Mouse (Mus musculus): ENCODE measurements at regions not wholly inside any gene's neighbourhood (a gene's known extent, or its start where the extent isn't known, plus 50 kb on each side); places are given as distances from the start of the nearest gene placed in this dataset.
A peak's percentile ranks its signal among the peaks of the same experiment; 100 is the strongest.

- H3K27me3 ChIP-seq (ENCODE audit: control insufficient read depth, insufficient read depth, low read length): no peaks in the 10 kb centered on the region
- WGBS: 71% methylated on average over 4 of the region's 4 CpGs
- no peak overlapping the region for H3K9ac ChIP-seq (replicated peaks; ENCODE audit: low read length)
- DNase-seq (no peak), ATAC-seq (ENCODE audit: low FRiP score, low TSS enrichment) (no peak)
- no peaks in the 10 kb centered on the region for H3K4me1 ChIP-seq (ENCODE audit: control insufficient read depth, insufficient read depth, low read length)
- H3K4me3 ChIP-seq (replicated peaks; ENCODE audit: low read depth, low read length): no peak overlapping the region
- no peaks in the 10 kb centered on the region for H3K9me3 ChIP-seq (ENCODE audit: control insufficient read depth, low read length)
- H3K4me2 ChIP-seq (ENCODE audit: low read length): no peak overlapping the region
- no peak overlapping the region for H3K27ac ChIP-seq (replicated peaks; ENCODE audit: low read depth, low read length)
- H3K36me3 ChIP-seq (ENCODE audit: control insufficient read depth, insufficient read depth, low read length): no peaks in the 10 kb centered on the region
Observed at GRCm38 (mm10) chrX:144075241-144075640, 78.3 kb upstream of the A730046J19Rik start.

- peak; percentile 48 for DNase-seq
- Histone ChIP-seq H3K36me3 (ENCODE audit: control insufficient read depth, insufficient read depth, low read length) (no peaks in the 10 kb centered on the region), H3K4me3 (replicated peaks; ENCODE audit: low read depth, low read length) (no peak overlapping the region), H3K9me3 (ENCODE audit: control insufficient read depth, low read length) (no peaks in the 10 kb centered on the region), H3K4me2 (ENCODE audit: low read length) (no peak overlapping the region), H3K4me1 (ENCODE audit: control insufficient read depth, insufficient read depth, low read length) (no peaks in the 10 kb centered on the region), H3K27me3 (ENCODE audit: control insufficient read depth, insufficient read depth, low read length) (no peaks in the 10 kb centered on the region), H3K9ac (replicated peaks; ENCODE audit: low read length) (no peak overlapping the region), H3K27ac (replicated peaks; ENCODE audit: low read depth, low read length) (no peak overlapping the region)
- 0% methylated on average over 1 of the region's 1 CpGs for WGBS
- ATAC-seq (ENCODE audit: low FRiP score, low TSS enrichment): no peak
Observed at GRCm38 (mm10) chrX:144081146-144081545, 72.3 kb upstream of the A730046J19Rik start.

- H3K9ac ChIP-seq (replicated peaks; ENCODE audit: low read length): no peak overlapping the region
- H3K9me3 ChIP-seq (ENCODE audit: control insufficient read depth, low read length): no peaks in the 10 kb centered on the region
- H3K36me3 ChIP-seq (ENCODE audit: control insufficient read depth, insufficient read depth, low read length): no peaks in the 10 kb centered on the region
- H3K27me3 ChIP-seq (ENCODE audit: control insufficient read depth, insufficient read depth, low read length): no peaks in the 10 kb centered on the region
- 48% methylated on average over 3 of the region's 3 CpGs for WGBS
- DNase-seq (no peak), ATAC-seq (ENCODE audit: low FRiP score, low TSS enrichment) (no peak)
- no peak overlapping the region for H3K4me3 ChIP-seq (replicated peaks; ENCODE audit: low read depth, low read length)
- H3K4me1 ChIP-seq (ENCODE audit: control insufficient read depth, insufficient read depth, low read length): no peaks in the 10 kb centered on the region
- no peak overlapping the region for H3K27ac ChIP-seq (replicated peaks; ENCODE audit: low read depth, low read length)
- H3K4me2 ChIP-seq (ENCODE audit: low read length): no peak overlapping the region
Observed at GRCm38 (mm10) chrX:144098200-144098599, 55.3 kb upstream of the A730046J19Rik start.

Data from midbrain, embryonic 14.5 days (tissue).